Comparison of ENCODE assay signal across 9 mouse cellular contexts in the genomic region with DNA sequence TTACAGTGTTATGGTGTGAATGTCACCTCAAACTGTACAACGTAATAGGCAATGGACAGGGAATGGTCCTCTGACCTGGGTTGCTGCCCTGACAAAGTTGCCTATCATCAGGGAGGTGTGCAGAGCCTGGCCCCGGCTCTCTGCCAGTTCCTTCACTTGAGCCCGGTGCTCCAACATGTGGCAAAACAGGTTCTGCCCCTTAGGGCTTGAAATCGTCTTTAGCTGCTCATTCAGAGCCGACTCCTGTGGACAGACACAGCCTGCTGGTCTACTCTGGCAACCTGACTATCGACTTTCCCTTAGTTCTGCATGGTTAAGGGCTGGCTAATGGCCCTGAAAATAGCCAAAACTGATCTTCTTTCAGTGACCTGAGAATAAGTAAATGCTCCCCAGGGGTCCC. TPM values are rescaled to one million over a fixed set of nuclear protein-coding genes. Genes with fewer than 3 reads are reported as not detected.
DNase-seq lines count a peak whose midpoint lies in the region; ATAC-seq and TF ChIP-seq lines count a peak whose summit lies in the region.
"Had no signal": no experiment of that assay in that cellular context is flagged by ENCODE, and none has a peak within 500 bp of the region (broad histone marks: within the 10 kb centered on the region; RNA-seq: fewer than 3 reads in every experiment).

No protein-coding gene starts in this region.

- no peak overlapping the region for H3K4me2 ChIP-seq in embryonic facial prominence, embryonic 13.5 days
- H3K4me2 ChIP-seq in kidney, postnatal 0 days (ENCODE audit: low read length), result no peak overlapping the region
- H3K4me2 ChIP-seq: forebrain, embryonic 15.5 days had no signal

- WGBS in embryonic facial prominence, embryonic 13.5 days, result 32% methylated on average over 6 of the region's 6 CpGs
- WGBS in kidney, postnatal 0 days, result 26% methylated on average over 6 of the region's 6 CpGs

- TF ChIP-seq CTCF in kidney, postnatal 0 days (IDR thresholded peaks at IDR 0.05; ENCODE audit: low read depth), result no peak
- TF ChIP-seq CTCF in left cerebral cortex, adult 2 months (IDR thresholded peaks at IDR 0.05), result no peak

- no peaks in the 10 kb centered on the region for H3K27me3 ChIP-seq in embryonic facial prominence, embryonic 13.5 days
- H3K27me3 ChIP-seq in kidney, postnatal 0 days (ENCODE audit: insufficient read depth, low read length), result no peaks in the 10 kb centered on the region
- H3K27me3 ChIP-seq: forebrain, embryonic 15.5 days had no signal

- peak overlapping the region; percentile 48; the same call in 1 of the 2 replicates for H3K27ac ChIP-seq in embryonic facial prominence, embryonic 13.5 days
- H3K27ac ChIP-seq in kidney, postnatal 0 days, result peak overlapping the region; percentile 27
- H3K27ac ChIP-seq in left cerebral cortex, adult 2 months, result no peak overlapping the region
- H3K27ac ChIP-seq: forebrain, embryonic 15.5 days had no signal

- no peak overlapping the region for H3K9ac ChIP-seq in embryonic facial prominence, embryonic 13.5 days
- no peak overlapping the region for H3K9ac ChIP-seq in kidney, postnatal 0 days (ENCODE audit: low read depth, low read length)
- H3K9ac ChIP-seq: forebrain, embryonic 15.5 days had no signal

- ATAC-seq in embryonic facial prominence, embryonic 13.5 days (ENCODE audit: insufficient number of reproducible peaks, insufficient read depth, low FRiP score, low TSS enrichment, low read depth), result no peak
- peak; percentile 20; the same call in 1 of the 2 replicates for ATAC-seq in kidney, postnatal 0 days (replicated peaks; ENCODE audit: low FRiP score, low read depth)
- ATAC-seq: forebrain, embryonic 15.5 days had no signal

- peaks cover 14% of the 10 kb centered on the region for H3K4me1 ChIP-seq in embryonic facial prominence, embryonic 13.5 days
- 0 out of 2 replicates have a peak, but pooled peaks cover 5% of the 10 kb centered on the region for H3K4me1 ChIP-seq in kidney, postnatal 0 days (replicated peaks; ENCODE audit: insufficient read depth, low read length)
- H3K4me1 ChIP-seq: forebrain, embryonic 15.5 days had no signal

- peak; percentile 23 for DNase-seq in adipocyte (ENCODE audit: low spot score)
- DNase-seq in kidney, postnatal 0 days (ENCODE audit: low spot score), result peak; percentile 40
- DNase-seq in lung, postnatal 25 days (ENCODE audit: low spot score), result peak; percentile 82
- DNase-seq in left cerebral cortex, adult 2 months (ENCODE audit: extremely low spot score in 1 of 2, low spot score in 2 of 2), result no peak
- DNase-seq in right cerebral cortex, adult 2 months (ENCODE audit: low spot score in 2 of 2), result no peak
- no peak for DNase-seq in gastrocnemius, postnatal 36 days
- no peak for DNase-seq in frontal cortex, postnatal 10 days (ENCODE audit: low spot score in 2 of 2)

- intact Hi-C loops in left cerebral cortex, adult 2 months (cut with DNase I), result no loop called here
- intact Hi-C loops in gastrocnemius, postnatal 36 days (cut with DNase I), result no loop called here

- H3K9me3 ChIP-seq in embryonic facial prominence, embryonic 13.5 days, result no peaks in the 10 kb centered on the region
- no peaks in the 10 kb centered on the region for H3K9me3 ChIP-seq in kidney, postnatal 0 days (replicated peaks; ENCODE audit: low read length)
- H3K9me3 ChIP-seq: forebrain, embryonic 15.5 days had no signal

- H3K4me3 ChIP-seq in embryonic facial prominence, embryonic 13.5 days, result no peak overlapping the region
- no peak overlapping the region for H3K4me3 ChIP-seq in kidney, postnatal 0 days (replicated peaks; ENCODE audit: low read depth, low read length)
- no peak overlapping the region for H3K4me3 ChIP-seq in left cerebral cortex, adult 2 months
- H3K4me3 ChIP-seq: forebrain, embryonic 15.5 days had no signal

- no peaks in the 10 kb centered on the region for H3K36me3 ChIP-seq in embryonic facial prominence, embryonic 13.5 days
- no peaks in the 10 kb centered on the region for H3K36me3 ChIP-seq in kidney, postnatal 0 days (ENCODE audit: insufficient read depth, low read length)
- H3K36me3 ChIP-seq: forebrain, embryonic 15.5 days had no signal

RNA-seq across cellular contexts. Expression of gene Pla2g4b, which starts 27.0 kb away (rescaled TPM):
- 1.8 and 2.6 TPM in 2 replicates for polyA plus RNA-seq in embryonic facial prominence, embryonic 13.5 days (2015; fragmentation: Nextera tagmentation; extraction: Ambion mirVana)
- polyA plus RNA-seq in kidney, postnatal 0 days (2015; fragmentation: Nextera tagmentation; extraction: Ambion mirVana), result 0.29 and 0.71 TPM in 2 replicates
- total RNA-seq in left cerebral cortex, adult 2 months (2021), result 1 to 10 TPM; 3.9 to 4.1 TPM
- total RNA-seq in gastrocnemius, postnatal 36 days (2021), result 1 to 10 TPM; 1.9 to 2.4 TPM

RNA-seq across cellular contexts. Expression of gene Gm28042, which starts 32.9 kb away (rescaled TPM):
- 5.2 and 5.4 TPM in 2 replicates for polyA plus RNA-seq in embryonic facial prominence, embryonic 13.5 days (2015; fragmentation: Nextera tagmentation; extraction: Ambion mirVana)
- polyA plus RNA-seq in kidney, postnatal 0 days (2015; fragmentation: Nextera tagmentation; extraction: Ambion mirVana), result 0.89 and 1.2 TPM in 2 replicates
- 1 to 10 TPM in 1 of 2 experiments, under 1 TPM in 1; 0.97 to 1.3 TPM for total RNA-seq in left cerebral cortex, adult 2 months (2021)
- total RNA-seq in gastrocnemius, postnatal 36 days (2021), result 1 to 10 TPM; 1.1 to 1.3 TPM

RNA-seq across cellular contexts. Expression of gene Jmjd7, which starts 32.9 kb away (rescaled TPM):
- polyA plus RNA-seq in embryonic facial prominence, embryonic 13.5 days (2015; fragmentation: Nextera tagmentation; extraction: Ambion mirVana), result 20.4 and 24.3 TPM in 2 replicates
- polyA plus RNA-seq in kidney, postnatal 0 days (2015; fragmentation: Nextera tagmentation; extraction: Ambion mirVana), result 24.7 and 25.7 TPM in 2 replicates
- 1 to 10 TPM; 4.7 to 6.9 TPM for total RNA-seq in left cerebral cortex, adult 2 months (2021)
- 1 to 10 TPM; 1.7 to 2.6 TPM for total RNA-seq in gastrocnemius, postnatal 36 days (2021)

Comparison
In these comparisons a context has a peak if more than half of its experiments do, and no peak if none do; other contexts are left out.
1. DNase-seq: peak in adipocyte (single experiment), kidney, postnatal 0 days (single experiment) and lung, postnatal 25 days (single experiment); none in left cerebral cortex, adult 2 months (0 of 2), right cerebral cortex, adult 2 months (0 of 2), gastrocnemius, postnatal 36 days (0 of 2) and frontal cortex, postnatal 10 days (0 of 2).